Mouse (Mus musculus) heart, postnatal 0 days (tissue): ENCODE measurements around the gene Fam193b.

Experiments
- CTCF ChIP-seq: IDR thresholded peaks from 2 replicates; pipeline ENCODE4 v1.5.1; 2016; ENCODE audit warnings: antibody characterized with exemption, control low read depth, low read depth
- EP300 ChIP-seq: IDR thresholded peaks from 2 replicates; pipeline ENCODE4 v1.6.1; 2016; ENCODE audit warnings: antibody characterized with exemption, low read depth

- TF ChIP-seq CTCF (no peak), EP300 (no peak)
Measured at GRCm38 (mm10) chr13:55506697-55507096, 64.2 kb downstream of the Fam193b start.
